ENCODE assay signal across 11 mouse cellular contexts in genomic region chr1:24230428-24230827, GRCm38 (mm10). TPM values are rescaled to one million over a fixed set of nuclear protein-coding genes. Genes with fewer than 3 reads are reported as not detected.
A peak's percentile ranks its signal among the peaks of the same experiment; 100 is the strongest.
DNase-seq lines count a peak whose midpoint lies in the region; ATAC-seq lines count a peak whose summit lies in the region.
"Had no signal": no experiment of that assay in that cellular context is flagged by ENCODE, and none has a peak within 500 bp of the region (broad histone marks: within the 10 kb centered on the region; RNA-seq: fewer than 3 reads in every experiment).

No protein-coding gene starts in this region.

- peaks cover 28% of the 10 kb centered on the region for H3K4me1 ChIP-seq in forebrain, embryonic 16.5 days (replicated peaks; ENCODE audit: control insufficient read depth, insufficient read depth, low read length)
- H3K4me1 ChIP-seq in midbrain, embryonic 14.5 days (ENCODE audit: control insufficient read depth, insufficient read depth, low read length) = 0 out of 2 replicates have a peak, but pooled peaks cover 4% of the 10 kb centered on the region
- peaks cover 9% of the 10 kb centered on the region; the same call in 1 of the 2 replicates for H3K4me1 ChIP-seq in heart, embryonic 12.5 days (replicated peaks)

- DNase-seq in layer of hippocampus, adult 11-12 months (ENCODE audit: low spot score) = peak; percentile 25
- no peak for DNase-seq in layer of hippocampus, postnatal 36 days
- peak; percentile 46 for DNase-seq in cerebellum, adult 9-11 months
- DNase-seq in midbrain, embryonic 14.5 days = peak; percentile 46
- DNase-seq: heart, adult 11 months had no signal

- H3K4me3 ChIP-seq in forebrain, embryonic 16.5 days (replicated peaks; ENCODE audit: low read length) = no peak overlapping the region
- no peak overlapping the region for H3K4me3 ChIP-seq in midbrain, embryonic 14.5 days (replicated peaks; ENCODE audit: low read depth, low read length)
- no peak overlapping the region for H3K4me3 ChIP-seq in heart, embryonic 12.5 days

- no peaks in the 10 kb centered on the region for H3K9me3 ChIP-seq in forebrain, embryonic 16.5 days (ENCODE audit: control insufficient read depth, low read length)
- no peaks in the 10 kb centered on the region for H3K9me3 ChIP-seq in midbrain, embryonic 14.5 days (ENCODE audit: control insufficient read depth, low read length)
- no peaks in the 10 kb centered on the region for H3K9me3 ChIP-seq in heart, embryonic 12.5 days (replicated peaks)

- ATAC-seq in forebrain, embryonic 16.5 days = peak; percentile 37
- ATAC-seq in midbrain, embryonic 14.5 days (ENCODE audit: low FRiP score, low TSS enrichment) = peak; percentile 40; the same call in 1 of the 2 replicates
- ATAC-seq in activated CD4-positive, CD25-positive, alpha-beta regulatory T cell, adult 4 months = no peak
- ATAC-seq in erythroblast, adult 5-6 weeks (replicated peaks; ENCODE audit: low FRiP score, poor library complexity, severe bottlenecking) = no peak
- ATAC-seq in heart, embryonic 12.5 days (ENCODE audit: insufficient number of reproducible peaks, low FRiP score) = no peak

- H3K4me2 ChIP-seq in forebrain, embryonic 16.5 days (ENCODE audit: low read length) = no peak overlapping the region
- no peak overlapping the region for H3K4me2 ChIP-seq in midbrain, embryonic 14.5 days (ENCODE audit: low read length)
- no peak overlapping the region for H3K4me2 ChIP-seq in heart, embryonic 12.5 days

- no peaks in the 10 kb centered on the region for H3K27me3 ChIP-seq in forebrain, embryonic 16.5 days (replicated peaks; ENCODE audit: control insufficient read depth, insufficient read depth, low read length)
- no peaks in the 10 kb centered on the region for H3K27me3 ChIP-seq in midbrain, embryonic 14.5 days (ENCODE audit: control insufficient read depth, insufficient read depth, low read length)
- H3K27me3 ChIP-seq in heart, embryonic 12.5 days (replicated peaks) = no peaks in the 10 kb centered on the region
- H3K27me3 ChIP-seq: CH12.LX had no signal

- WGBS in forebrain, embryonic 16.5 days = 31% methylated on average over 8 of the region's 8 CpGs
- 36% methylated on average over 8 of the region's 8 CpGs for WGBS in midbrain, embryonic 14.5 days
- WGBS in heart, embryonic 12.5 days = 45% methylated on average over 8 of the region's 8 CpGs

- no peak overlapping the region for H3K9ac ChIP-seq in forebrain, embryonic 16.5 days (replicated peaks; ENCODE audit: low read depth, low read length)
- H3K9ac ChIP-seq in midbrain, embryonic 14.5 days (replicated peaks; ENCODE audit: low read length) = no peak overlapping the region
- H3K9ac ChIP-seq in heart, embryonic 12.5 days = no peak overlapping the region
- H3K9ac ChIP-seq: liver, embryonic 14.5 days had no signal

- no peak overlapping the region for H3K27ac ChIP-seq in forebrain, embryonic 16.5 days (ENCODE audit: low read length)
- no peak overlapping the region for H3K27ac ChIP-seq in midbrain, embryonic 14.5 days (replicated peaks; ENCODE audit: low read depth, low read length)
- H3K27ac ChIP-seq in heart, embryonic 12.5 days (ENCODE audit: poor library complexity, severe bottlenecking) = no peak overlapping the region
- H3K27ac ChIP-seq: liver, embryonic 14.5 days had no signal

- H3K36me3 ChIP-seq in forebrain, embryonic 16.5 days (ENCODE audit: control insufficient read depth, insufficient read depth) = no peaks in the 10 kb centered on the region
- H3K36me3 ChIP-seq in midbrain, embryonic 14.5 days (ENCODE audit: control insufficient read depth, insufficient read depth, low read length) = no peaks in the 10 kb centered on the region
- H3K36me3 ChIP-seq in heart, embryonic 12.5 days = no peaks in the 10 kb centered on the region

RNA-seq across cellular contexts. Expression of gene Col9a1, which starts 53.0 kb away (rescaled TPM):
- under 1 TPM; 0.33 to 0.57 TPM for total RNA-seq in layer of hippocampus, postnatal 36 days (2021)
- polyA plus RNA-seq in forebrain, embryonic 16.5 days (2015; fragmentation: Nextera tagmentation; extraction: Ambion mirVana) = 1.0 and 3.8 TPM in 2 replicates
- 0.50 and 0.86 TPM in 2 replicates for polyA plus RNA-seq in midbrain, embryonic 14.5 days (2014; fragmentation: Nextera tagmentation; extraction: Ambion mirVana)
- polyA plus RNA-seq in activated CD4-positive, CD25-positive, alpha-beta regulatory T cell, adult 4 months (2017; shearing (Covaris generic)) = not detected
- not detected in 2 replicates for total RNA-seq in erythroblast, adult 5-6 weeks (2015; ENCODE audit: low replicate concordance)
- not detected in 2 replicates for total RNA-seq in erythroblast, adult 5-6 weeks (2017; ENCODE audit: low replicate concordance)
- polyA plus RNA-seq in heart, embryonic 12.5 days (2016; fragmentation: Nextera tagmentation; extraction: Ambion mirVana) = 35.6 and 35.8 TPM in 2 replicates
- total RNA-seq: CH12.LX had no signal

Comparison
In these comparisons a context has a peak if more than half of its experiments do, and no peak if none do; other contexts are left out.
1. DNase-seq: peak in layer of hippocampus, adult 11-12 months (single experiment), cerebellum, adult 9-11 months (single experiment) and midbrain, embryonic 14.5 days (single experiment); none in layer of hippocampus, postnatal 36 days (0 of 2).
2. ATAC-seq: peak in forebrain, embryonic 16.5 days (single experiment) and midbrain, embryonic 14.5 days (single experiment); none in activated CD4-positive, CD25-positive, alpha-beta regulatory T cell, adult 4 months (single experiment), erythroblast, adult 5-6 weeks (single experiment) and heart, embryonic 12.5 days (single experiment).